Mouse (Mus musculus) heart, embryonic 14.5 days (tissue): ENCODE results near the gene Slco3a1. TPM values are rescaled to one million over a fixed set of nuclear protein-coding genes. Genes with fewer than 3 reads are reported as not detected.
A peak's percentile ranks its signal among the peaks of the same experiment; 100 is the strongest.

Experiments used
- ATAC-seq: fragments of 200-750 bp; cut with Nextera tagmentation; 2 replicates; pipeline ENCODE4 v1.8.0; 2017; ENCODE audit warnings: low read depth, moderate TSS enrichment; ENCODE audit not compliant: insufficient number of reproducible peaks, insufficient read depth, low FRiP score
- H3K27ac ChIP-seq, 2 experiments: fragments of 200-500 bp in 1 of 2; fragments of 300-500 bp in 1 of 2; sonication (generic) in 1 of 2; replicated peaks in 1 of 2; 2 replicates each; pipeline ENCODE4 v1.5.1; 2012 to 2014; ENCODE audit warnings: low read depth in 2 of 2, low read length in 2 of 2, control low read depth in 1 of 2, mild to moderate bottlenecking in 1 of 2, mixed read lengths in 1 of 2; ENCODE audit not compliant: control insufficient read depth in 1 of 2, insufficient read depth in 1 of 2
- H3K27me3 ChIP-seq: fragments of 300-500 bp; sonication (generic); 2 replicates; pipeline ENCODE4 v1.6.1; 2014; ENCODE audit warnings: mild to moderate bottlenecking, low read length, control low read depth; ENCODE audit not compliant: control insufficient read depth, insufficient read depth
- H3K36me3 ChIP-seq: fragments of 300-500 bp; sonication (generic); 2 replicates; pipeline ENCODE4 v1.6.1; 2014; ENCODE audit warnings: mild to moderate bottlenecking, control low read depth, low read length, mixed read lengths; ENCODE audit not compliant: control insufficient read depth, insufficient read depth
- H3K4me1 ChIP-seq, 2 experiments: fragments of 200-500 bp in 1 of 2; fragments of 300-500 bp in 1 of 2; sonication (generic) in 1 of 2; 2 replicates each; pipeline ENCODE4 v1.6.1; 2012 to 2014; ENCODE audit warnings: low read length in 2 of 2, control low read depth in 1 of 2, mixed read lengths in 1 of 2; ENCODE audit not compliant: control insufficient read depth in 2 of 2, insufficient read depth in 2 of 2
- H3K4me2 ChIP-seq: fragments of 300-500 bp; sonication (generic); 2 replicates; pipeline ENCODE4 v1.6.1; 2014; ENCODE audit warnings: mild to moderate bottlenecking, low read length
- H3K4me3 ChIP-seq, 2 experiments: fragments of 200-500 bp in 1 of 2; fragments of 300-500 bp in 1 of 2; sonication (generic) in 1 of 2; 2 replicates each; pipeline ENCODE4 v1.5.1; 2012 to 2014; ENCODE audit warnings: low read length in 2 of 2, mild to moderate bottlenecking in 2 of 2, control low read depth in 1 of 2, low read depth in 1 of 2, moderate library complexity in 1 of 2; ENCODE audit not compliant: control insufficient read depth in 1 of 2, insufficient read depth in 1 of 2
- H3K9ac ChIP-seq: fragments of 300-500 bp; sonication (generic); 2 replicates; pipeline ENCODE4 v1.6.1; 2014; ENCODE audit warnings: mild to moderate bottlenecking, low read length
- H3K9me3 ChIP-seq: fragments of 300-500 bp; sonication (generic); 2 replicates; pipeline ENCODE4 v1.6.1; 2016; ENCODE audit warnings: low read length, control low read depth; ENCODE audit not compliant: control insufficient read depth
- WGBS: fragments of 180-500 bp; shearing (Covaris S2); extraction: QIAGEN DNeasy Blood & Tissue Kit; methylation state at CpG from one replicate; pipeline ENCODE4 v1.1.7; 2014; 5-methylcytosine and 5-hydroxymethylcytosine counted together
- polyA plus RNA-seq: library from polyadenylated mRNA; unstranded; fragments of >200 nt; fragmentation: Nextera tagmentation; extraction: Ambion mirVana; gene quantifications from 2 replicates; pipeline ENCODE4 v1.2.1, GENCODE M21; 2014

Slco3a1 gene
- polyA plus RNA-seq, 1 experiment from 2014 or later, result 16.0 TPM

- H3K27me3 ChIP-seq, result no peaks in the 10 kb centered on the region
- ATAC-seq, result no peak
- 88% methylated on average over 4 of the region's 4 CpGs for WGBS
Observed at GRCm38 (mm10) chr7:74486083-74486482, 68.5 kb downstream of the Slco3a1 start.

GRCm38 (mm10) chr7:74485669-74486068, 68.9 kb downstream of the Slco3a1 start:
- H3K27ac ChIP-seq, result no peak overlapping the region

More at GRCm38 (mm10) chr7:74486083-74486482, 68.5 kb downstream of the Slco3a1 start:
- Histone ChIP-seq H3K4me2 (no peak overlapping the region), H3K36me3 (no peaks in the 10 kb centered on the region), H3K4me3 (no peak overlapping the region), H3K9me3 (no peaks in the 10 kb centered on the region), H3K9ac (no peak overlapping the region), H3K27ac (no peak overlapping the region), H3K4me1 (no peaks in the 10 kb centered on the region; a peak in 1 of 4 replicates)

GRCm38 (mm10) chr7:74484024-74484385, 70.6 kb downstream of the Slco3a1 start:
- ATAC-seq, result no peak
- no peaks in the 10 kb centered on the region for H3K9me3 ChIP-seq
- WGBS, result 91% methylated on average over 2 of the region's 2 CpGs
- no peak overlapping the region for H3K4me2 ChIP-seq
- no peaks in the 10 kb centered on the region for H3K27me3 ChIP-seq
- H3K4me1 ChIP-seq, result no peaks in the 10 kb centered on the region; a peak in 1 of 4 replicates
- no peak overlapping the region for H3K27ac ChIP-seq
- no peak overlapping the region for H3K4me3 ChIP-seq
- no peaks in the 10 kb centered on the region for H3K36me3 ChIP-seq
- H3K9ac ChIP-seq, result no peak overlapping the region

More at GRCm38 (mm10) chr7:74485669-74486068, 68.9 kb downstream of the Slco3a1 start:
- Histone ChIP-seq H3K36me3 (no peaks in the 10 kb centered on the region), H3K27me3 (no peaks in the 10 kb centered on the region), H3K4me3 (no peak overlapping the region), H3K9ac (no peak overlapping the region), H3K4me2 (no peak overlapping the region), H3K4me1 (no peaks in the 10 kb centered on the region; a peak in 1 of 4 replicates), H3K9me3 (no peaks in the 10 kb centered on the region)
- no peak for ATAC-seq
- 73% methylated on average over 2 of the region's 2 CpGs for WGBS

- H3K36me3 ChIP-seq, result no peaks in the 10 kb centered on the region
- no peak overlapping the region for H3K4me2 ChIP-seq
- 84% methylated on average over 3 of the region's 3 CpGs for WGBS
- no peak overlapping the region for H3K27ac ChIP-seq
- no peaks in the 10 kb centered on the region for H3K9me3 ChIP-seq
- no peak overlapping the region for H3K4me3 ChIP-seq
- no peaks in the 10 kb centered on the region for H3K27me3 ChIP-seq
- ATAC-seq, result no peak
- no peaks in the 10 kb centered on the region; a peak in 1 of 4 replicates for H3K4me1 ChIP-seq
- H3K9ac ChIP-seq, result no peak overlapping the region
Observed at GRCm38 (mm10) chr7:74483294-74484023, 71.1 kb downstream of the Slco3a1 start.

- 50% methylated on average over 7 of the region's 7 CpGs for WGBS
Observed at GRCm38 (mm10) chr7:74471740-74472139, 82.8 kb downstream of the Slco3a1 start.

GRCm38 (mm10) chr7:74466886-74467285, 87.7 kb downstream of the Slco3a1 start:
- no peak overlapping the region for H3K4me3 ChIP-seq
- H3K4me2 ChIP-seq, result no peak overlapping the region
- peaks cover 32 to 45% of the 10 kb centered on the region in 2 experiments for H3K4me1 ChIP-seq
- no peak overlapping the region for H3K9ac ChIP-seq
- 51% methylated on average over 4 of the region's 4 CpGs for WGBS
- H3K9me3 ChIP-seq, result no peaks in the 10 kb centered on the region
- no peak for ATAC-seq
- no peaks in the 10 kb centered on the region for H3K36me3 ChIP-seq
- H3K27ac ChIP-seq, result no peak overlapping the region
- H3K27me3 ChIP-seq, result no peaks in the 10 kb centered on the region

More at GRCm38 (mm10) chr7:74471740-74472139, 82.8 kb downstream of the Slco3a1 start:
- Histone ChIP-seq H3K4me1 (peaks cover 17 to 22% of the 10 kb centered on the region in 2 experiments), H3K4me3 (no peak overlapping the region), H3K9me3 (no peaks in the 10 kb centered on the region), H3K27me3 (no peaks in the 10 kb centered on the region), H3K9ac (no peak overlapping the region), H3K36me3 (no peaks in the 10 kb centered on the region), H3K27ac (no peak overlapping the region), H3K4me2 (no peak overlapping the region)
- no peak for ATAC-seq

- no peaks in the 10 kb centered on the region for H3K36me3 ChIP-seq
- H3K9ac ChIP-seq, result peak overlapping the region; percentile 41; the same call in 1 of the 2 replicates
- ATAC-seq, result peak; percentile 58; the same call in 1 of the 2 replicates
- H3K27ac ChIP-seq, result peak overlapping the region; percentile 66 to 74
- H3K4me1 ChIP-seq, result peaks cover 32 to 52% of the 10 kb centered on the region in 2 experiments
- no peaks in the 10 kb centered on the region for H3K27me3 ChIP-seq
- no peaks in the 10 kb centered on the region for H3K9me3 ChIP-seq
- WGBS, result 22% methylated on average over 7 of the region's 7 CpGs
- H3K4me2 ChIP-seq, result 0 out of 2 replicates have a peak overlapping the region, but pooled peaks have one; percentile 16
- H3K4me3 ChIP-seq, result no peak overlapping the region
Observed at GRCm38 (mm10) chr7:74464638-74465037, 89.9 kb downstream of the Slco3a1 start.
